Mouse (Mus musculus) myocyte (in vitro differentiated cells): ENCODE results near the gene Pmch. TPM values are rescaled to one million over a fixed set of nuclear protein-coding genes. Genes with fewer than 3 reads are reported as not detected.

ENCODE experiments used
- H3K27me3 ChIP-seq: one replicate; pipeline ENCODE4 v1.6.1; 2011; ENCODE audit not compliant: control insufficient read depth, insufficient read depth, insufficient read length
- H3K36me3 ChIP-seq: one replicate; pipeline ENCODE4 v1.6.1; 2011; ENCODE audit not compliant: control insufficient read depth, insufficient read depth
- H3K4me2 ChIP-seq: one replicate; pipeline ENCODE4 v1.6.1; 2011; ENCODE audit warnings: low read depth, control low read depth
- H3K4me3 ChIP-seq: one replicate; pipeline ENCODE4 v1.5.1; 2011; ENCODE audit warnings: mild to moderate bottlenecking, control low read depth, moderate library complexity
- H3K79me2 ChIP-seq: one replicate; pipeline ENCODE4 v1.6.1; 2011; ENCODE audit not compliant: control insufficient read depth, insufficient read depth
- H3ac ChIP-seq: one replicate; pipeline ENCODE4 v1.6.1; 2011; ENCODE audit not compliant: control insufficient read depth, insufficient read length
- CEBPB ChIP-seq: IDR thresholded peaks from 2 replicates; pipeline ENCODE4 v1.6.1; 2011; ENCODE audit warnings: mild to moderate bottlenecking, moderate library complexity; ENCODE audit not compliant: poor library complexity, insufficient read depth, severe bottlenecking
- E2F4 ChIP-seq: IDR thresholded peaks from one replicate; pipeline ENCODE4 v1.6.1; 2011; ENCODE audit warnings: mild to moderate bottlenecking, control low read depth, moderate library complexity; ENCODE audit not compliant: insufficient read depth
- MAX ChIP-seq: IDR thresholded peaks from one replicate; pipeline ENCODE4 v1.6.1; 2011; ENCODE audit warnings: low read depth, mild to moderate bottlenecking, control low read depth
- MYOD1 ChIP-seq, 3 experiments: IDR thresholded peaks; one replicate each; pipeline ENCODE4 v1.6.1; 2011; ENCODE audit warnings: control low read depth in 2 of 3, low read depth in 2 of 3, mild to moderate bottlenecking in 2 of 3, moderate library complexity in 1 of 3; ENCODE audit not compliant: insufficient read length in 2 of 3, control insufficient read depth in 1 of 3
- MYOG ChIP-seq, 3 experiments: IDR thresholded peaks; one replicate each; pipeline ENCODE4 v1.6.1; 2011; ENCODE audit warnings: control low read depth in 2 of 3, low read depth in 2 of 3, mild to moderate bottlenecking in 2 of 3; ENCODE audit not compliant: insufficient read length in 2 of 3, control insufficient read depth in 1 of 3, insufficient read depth in 1 of 3
- POLR2A ChIP-seq: IDR thresholded peaks from one replicate; pipeline ENCODE4 v1.6.1; 2011; ENCODE audit warnings: low read depth, mild to moderate bottlenecking, control low read depth, moderate library complexity; ENCODE audit not compliant: insufficient read length
- POLR2AphosphoS2 ChIP-seq: IDR thresholded peaks from one replicate; pipeline ENCODE4 v1.6.1; 2011; ENCODE audit warnings: low read depth, control low read depth; ENCODE audit not compliant: insufficient read length
- REST ChIP-seq: IDR thresholded peaks from one replicate; pipeline ENCODE4 v1.6.1; 2011; ENCODE audit warnings: mild to moderate bottlenecking, control low read depth, moderate library complexity; ENCODE audit not compliant: insufficient read depth, insufficient read length
- SRF ChIP-seq: IDR thresholded peaks from one replicate; pipeline ENCODE4 v1.6.1; 2011; ENCODE audit warnings: low read depth; ENCODE audit not compliant: control insufficient read depth, insufficient read length
- TCF12 ChIP-seq: IDR thresholded peaks from one replicate; pipeline ENCODE4 v1.6.1; 2011; ENCODE audit warnings: mild to moderate bottlenecking, control low read depth; ENCODE audit not compliant: poor library complexity, insufficient read depth, severe bottlenecking
- TCF3 ChIP-seq: IDR thresholded peaks from one replicate; pipeline ENCODE4 v1.6.1; 2011; ENCODE audit warnings: low read depth, control low read depth; ENCODE audit not compliant: insufficient read length
- USF1 ChIP-seq: IDR thresholded peaks from one replicate; pipeline ENCODE4 v1.6.1; 2011; ENCODE audit warnings: low read depth, mild to moderate bottlenecking, control low read depth, moderate library complexity
- polyA plus RNA-seq: library from polyadenylated mRNA; unstranded; fragments of >200 nt; fragmentation: generic; extraction: Trizol; gene quantifications from one replicate; pipeline ENCODE4 v1.2.1, GENCODE M21; 2012; ENCODE audit warnings: missing spikeins

Pmch gene
- polyA plus RNA-seq: 0.07 TPM

DNA sequence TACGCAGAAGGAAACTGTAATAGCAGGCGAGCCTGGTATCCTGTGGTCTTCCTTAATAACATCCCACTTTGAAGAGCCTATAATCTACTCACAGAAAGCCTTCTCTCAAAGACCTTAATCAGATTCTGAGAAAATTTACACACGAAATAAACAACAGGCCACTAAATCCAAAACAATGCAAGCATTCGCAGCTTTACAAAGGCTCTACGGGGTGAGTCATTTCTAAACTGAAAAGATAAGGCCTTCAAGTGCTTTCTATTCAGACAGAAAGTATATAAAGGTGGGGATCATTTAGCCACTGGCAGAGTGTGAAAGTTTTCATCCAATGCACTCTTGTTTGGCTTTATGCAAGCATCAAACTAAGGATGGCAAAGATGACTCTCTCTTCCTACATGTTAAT, at the start of gene Pmch:
TSS of gene Pmch (plus strand) at position 301 of the 400 bp plus-strand sequence.
- no peaks in the 10 kb centered on the region for H3K27me3 ChIP-seq
- no peak within 1 kb of the TSS for H3K4me2 ChIP-seq
- TF ChIP-seq POLR2A: no peak
- no peak for TF ChIP-seq E2F4
- no peak for TF ChIP-seq TCF12
- TF ChIP-seq POLR2AphosphoS2: no peak
- TF ChIP-seq USF1: no peak
- TF ChIP-seq MYOD1 (IDR thresholded peaks at IDR 0.05; ENCODE audit: control insufficient read depth in 1 of 3, insufficient read length in 2 of 3, low read depth in 2 of 3): no peak
- TF ChIP-seq MAX: no peak
- no peak for TF ChIP-seq MYOG (IDR thresholded peaks at IDR 0.05; ENCODE audit: control insufficient read depth in 1 of 3, insufficient read depth in 1 of 3, insufficient read length in 2 of 3, low read depth in 2 of 3)
- H3K4me3 ChIP-seq: no peak within 1 kb of the TSS
- H3K36me3 ChIP-seq: peaks cover 7% of the 10 kb centered on the region
- no peaks in the 10 kb centered on the region for H3K79me2 ChIP-seq
- H3ac ChIP-seq: no peak within 1 kb of the TSS

- H3K36me3 ChIP-seq: no peaks in the 10 kb centered on the region
- no peaks in the 10 kb centered on the region for H3K27me3 ChIP-seq
- H3K79me2 ChIP-seq: no peaks in the 10 kb centered on the region
- no peak overlapping the region for H3K4me2 ChIP-seq
- TF ChIP-seq MYOG (IDR thresholded peaks at IDR 0.05; ENCODE audit: control insufficient read depth in 1 of 3, insufficient read depth in 1 of 3, insufficient read length in 2 of 3, low read depth in 2 of 3): no peak
- no peak for TF ChIP-seq TCF3
- TF ChIP-seq MYOD1 (IDR thresholded peaks at IDR 0.05; ENCODE audit: control insufficient read depth in 1 of 3, insufficient read length in 2 of 3, low read depth in 2 of 3): no peak
- no peak for TF ChIP-seq POLR2A
- TF ChIP-seq POLR2AphosphoS2: no peak
- no peak for TF ChIP-seq E2F4
- no peak for TF ChIP-seq CEBPB
- no peak for TF ChIP-seq SRF
- no peak for TF ChIP-seq USF1
- no peak overlapping the region for H3K4me3 ChIP-seq
- no peak overlapping the region for H3ac ChIP-seq
These were observed 46.6 kb upstream of the Pmch start for GRCm38 (mm10) chr10:88044297-88044696.

DNA sequence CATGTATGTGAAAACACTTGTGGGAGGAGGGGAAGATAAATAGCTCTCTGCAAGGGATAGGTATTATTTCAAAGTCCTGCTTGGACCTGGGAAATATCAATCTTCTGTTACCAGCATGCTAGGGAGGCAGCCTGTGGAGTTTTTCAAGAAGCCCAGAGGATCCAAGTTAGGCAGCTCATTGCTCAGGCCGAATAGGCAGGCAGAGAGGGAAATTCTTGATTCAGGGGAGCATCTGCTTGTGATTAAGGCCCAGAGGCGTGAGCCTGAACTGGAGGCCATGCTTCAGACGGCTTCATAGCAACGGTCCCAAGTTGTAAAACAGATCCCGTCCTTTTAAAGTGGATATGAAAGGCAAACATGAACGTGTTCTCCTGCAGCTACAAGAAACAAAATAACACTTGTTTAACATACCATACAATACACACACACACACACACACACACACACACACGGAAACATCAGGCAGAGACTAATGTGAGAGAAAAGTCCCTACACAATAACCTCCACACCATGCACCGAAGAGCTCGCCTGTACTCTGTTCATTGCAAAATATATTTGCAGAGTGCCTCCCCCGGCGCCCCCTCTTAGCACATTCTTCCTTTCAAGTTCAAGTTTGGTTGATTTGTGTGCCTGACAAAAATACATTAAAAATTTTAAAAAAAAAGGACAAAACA, 44.6 kb upstream of the Pmch start:
- Histone ChIP-seq H3ac (no peak overlapping the region), H3K79me2 (no peaks in the 10 kb centered on the region), H3K4me2 (no peak overlapping the region), H3K27me3 (no peaks in the 10 kb centered on the region), H3K4me3 (no peak overlapping the region), H3K36me3 (no peaks in the 10 kb centered on the region)
- TF ChIP-seq POLR2A (no peak), CEBPB (no peak), POLR2AphosphoS2 (no peak), USF1 (no peak), TCF12 (no peak), REST (no peak), MYOD1 (IDR thresholded peaks at IDR 0.05; ENCODE audit: control insufficient read depth in 1 of 3, insufficient read length in 2 of 3, low read depth in 2 of 3) (no peak), SRF (no peak), E2F4 (no peak), TCF3 (no peak), MAX (no peak), MYOG (IDR thresholded peaks at IDR 0.05; ENCODE audit: control insufficient read depth in 1 of 3, insufficient read depth in 1 of 3, insufficient read length in 2 of 3, low read depth in 2 of 3) (no peak)

DNA sequence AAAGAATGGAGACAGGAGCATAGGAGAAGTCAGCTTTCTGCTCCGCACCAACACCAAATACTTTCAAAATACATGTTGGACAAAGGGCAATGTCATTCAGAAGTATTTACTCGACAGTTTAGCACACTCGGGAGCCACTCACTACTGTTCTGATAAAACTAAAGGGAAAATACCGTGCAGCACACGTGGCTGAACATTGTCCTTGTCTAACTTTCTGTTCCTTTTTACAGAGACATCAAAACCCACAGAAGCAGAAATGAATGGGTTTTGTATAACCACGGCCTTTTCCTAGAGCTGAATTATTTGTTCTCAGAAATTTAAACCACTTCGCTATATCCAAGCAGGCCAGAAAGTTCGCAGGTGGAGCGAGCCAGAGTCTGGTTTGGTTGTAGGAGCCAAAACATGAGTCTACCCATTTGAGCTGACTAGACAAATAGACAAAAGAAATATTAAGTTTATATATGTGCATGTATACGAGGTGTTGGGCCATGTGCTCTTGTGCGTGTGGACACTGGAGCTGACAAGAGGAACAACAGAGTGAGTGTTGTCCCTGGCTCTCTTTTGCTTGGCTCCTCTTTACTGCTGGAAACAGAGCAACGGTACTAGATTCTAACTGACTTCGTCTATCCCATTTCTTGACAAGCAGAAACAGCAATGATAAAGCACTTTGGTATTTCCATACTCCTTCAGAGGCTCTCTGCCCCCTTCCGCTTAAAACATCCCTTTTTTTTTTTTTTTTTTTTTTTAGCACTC, 36.5 kb upstream of the Pmch start:
- no peak for TF ChIP-seq MYOD1 (IDR thresholded peaks at IDR 0.05; ENCODE audit: control insufficient read depth in 1 of 3, insufficient read length in 2 of 3, low read depth in 2 of 3)
- no peak for TF ChIP-seq E2F4
- TF ChIP-seq POLR2A: no peak
- no peak for TF ChIP-seq USF1
- no peak for TF ChIP-seq SRF
- no peak for TF ChIP-seq REST
- TF ChIP-seq CEBPB: no peak
- TF ChIP-seq POLR2AphosphoS2: no peak
- no peak for TF ChIP-seq TCF3
- TF ChIP-seq MYOG (IDR thresholded peaks at IDR 0.05; ENCODE audit: control insufficient read depth in 1 of 3, insufficient read depth in 1 of 3, insufficient read length in 2 of 3, low read depth in 2 of 3): no peak
- no peak for TF ChIP-seq MAX
- no peak for TF ChIP-seq TCF12
- H3K79me2 ChIP-seq: no peaks in the 10 kb centered on the region

More for the DNA sequence above, 36.5 kb upstream of the Pmch start:
- no peak overlapping the region for H3K4me3 ChIP-seq
- no peaks in the 10 kb centered on the region for H3K36me3 ChIP-seq
- no peak overlapping the region for H3K4me2 ChIP-seq
- no peak overlapping the region for H3ac ChIP-seq
- no peaks in the 10 kb centered on the region for H3K27me3 ChIP-seq
